Comparison of ENCODE assay signal across 8 mouse cellular contexts in the genomic region with DNA sequence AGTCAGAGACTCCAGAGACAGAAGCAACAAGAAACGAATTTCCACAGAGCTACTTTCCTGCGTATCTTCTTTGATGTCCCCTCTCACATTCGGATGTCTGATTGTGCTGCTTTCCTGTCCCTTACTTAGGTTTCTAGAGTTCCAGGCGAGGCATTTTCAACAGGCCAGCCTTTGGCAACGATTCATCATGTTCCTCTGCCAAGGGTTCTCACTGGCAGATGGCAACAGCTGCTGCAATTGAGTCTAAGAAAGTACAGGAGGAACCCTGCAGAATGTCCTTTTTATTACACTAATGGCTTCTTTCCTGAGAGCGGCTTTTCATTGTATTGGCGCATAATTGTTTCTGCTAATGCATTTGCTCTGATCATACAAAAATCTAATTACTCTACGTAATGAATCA.
DNase-seq lines count a peak whose midpoint lies in the region; ATAC-seq and TF ChIP-seq lines count a peak whose summit lies in the region.

No protein-coding gene starts in this region.

- peak; percentile 61; the same call in 1 of the 2 replicates for ATAC-seq in forebrain, embryonic 12.5 days (ENCODE audit: low FRiP score)
- no peak for ATAC-seq in forebrain, embryonic 11.5 days (replicated peaks; ENCODE audit: low FRiP score)
- no peak for ATAC-seq in midbrain, embryonic 16.5 days

- H3K36me3 ChIP-seq in forebrain, embryonic 12.5 days (replicated peaks), result no peaks in the 10 kb centered on the region
- no peaks in the 10 kb centered on the region for H3K36me3 ChIP-seq in forebrain, embryonic 11.5 days (ENCODE audit: control insufficient read depth, insufficient read depth, low read length)
- no peaks in the 10 kb centered on the region for H3K36me3 ChIP-seq in heart, adult 2 months (ENCODE audit: control insufficient read depth, insufficient read depth, low read length)
- no peaks in the 10 kb centered on the region for H3K36me3 ChIP-seq in midbrain, embryonic 16.5 days (ENCODE audit: control insufficient read depth, insufficient read depth, low read length)

- TF ChIP-seq CTCF in heart, adult 2 months (IDR thresholded peaks at IDR 0.05), result no peak

- no peaks in the 10 kb centered on the region for H3K27me3 ChIP-seq in forebrain, embryonic 12.5 days
- no peaks in the 10 kb centered on the region for H3K27me3 ChIP-seq in forebrain, embryonic 11.5 days (ENCODE audit: control insufficient read depth, insufficient read depth, low read length)
- no peaks in the 10 kb centered on the region for H3K27me3 ChIP-seq in heart, adult 2 months (ENCODE audit: control insufficient read depth, insufficient read depth, low read length)
- H3K27me3 ChIP-seq in midbrain, embryonic 16.5 days (ENCODE audit: control insufficient read depth, insufficient read depth, low read depth, low read length), result no peaks in the 10 kb centered on the region

- no peak for DNase-seq in forebrain, embryonic 11.5 days (ENCODE audit: low spot score)
- peak; percentile 50 for DNase-seq in thymus, postnatal 0 days (ENCODE audit: low spot score)
- DNase-seq in thymus, postnatal 4 days, result no peak
- DNase-seq in heart, adult 2 months, result peak; percentile 66 to 67
- DNase-seq in kidney, postnatal 4 days, result peak; percentile 30 to 35
- DNase-seq in natural killer cell, adult 2 months (ENCODE audit: low spot score in 2 of 2), result no peak

- H3K4me2 ChIP-seq in forebrain, embryonic 12.5 days, result no peak overlapping the region
- no peak overlapping the region for H3K4me2 ChIP-seq in forebrain, embryonic 11.5 days (ENCODE audit: low read depth, low read length, severe bottlenecking)
- H3K4me2 ChIP-seq in midbrain, embryonic 16.5 days (ENCODE audit: low read length), result 0 out of 2 replicates have a peak overlapping the region, but pooled peaks have one; percentile 1

- H3K9me3 ChIP-seq in forebrain, embryonic 12.5 days, result no peaks in the 10 kb centered on the region
- H3K9me3 ChIP-seq in forebrain, embryonic 11.5 days (ENCODE audit: control insufficient read depth, low read length), result no peaks in the 10 kb centered on the region
- H3K9me3 ChIP-seq in midbrain, embryonic 16.5 days (replicated peaks; ENCODE audit: control insufficient read depth, low read length, poor library complexity, severe bottlenecking), result no peaks in the 10 kb centered on the region

- H3K79me2 ChIP-seq in heart, adult 2 months (replicated peaks; ENCODE audit: control insufficient read depth, insufficient read depth, low read length), result no peaks in the 10 kb centered on the region

- intact Hi-C loops in heart, adult 2 months (cut with DNase I), result no loop called here

- WGBS in forebrain, embryonic 12.5 days, result 44% methylated on average over 8 of the region's 8 CpGs
- WGBS in forebrain, embryonic 11.5 days, result 61% methylated on average over 8 of the region's 8 CpGs
- 42% methylated on average over 8 of the region's 8 CpGs for WGBS in heart, adult 2 months
- WGBS in midbrain, embryonic 16.5 days, result 36% methylated on average over 8 of the region's 8 CpGs

- TF ChIP-seq POLR2A in heart, adult 2 months (IDR thresholded peaks at IDR 0.05; ENCODE audit: insufficient read depth, low read depth, low read length), result no peak

- no peak for TF ChIP-seq EP300 in heart, adult 2 months (IDR thresholded peaks at IDR 0.05; ENCODE audit: insufficient read depth, low read depth, low read length)

- no peak overlapping the region for H3K4me3 ChIP-seq in forebrain, embryonic 12.5 days (replicated peaks)
- no peak overlapping the region for H3K4me3 ChIP-seq in forebrain, embryonic 11.5 days (ENCODE audit: low read depth, low read length)
- H3K4me3 ChIP-seq in heart, adult 2 months, result no peak overlapping the region
- H3K4me3 ChIP-seq in midbrain, embryonic 16.5 days (ENCODE audit: low read depth, low read length), result no peak overlapping the region

- H3K4me1 ChIP-seq in forebrain, embryonic 12.5 days, result peaks cover 15% of the 10 kb centered on the region
- no peaks in the 10 kb centered on the region for H3K4me1 ChIP-seq in forebrain, embryonic 11.5 days (replicated peaks; ENCODE audit: control insufficient read depth, insufficient read depth, low read length)
- H3K4me1 ChIP-seq in heart, adult 2 months (ENCODE audit: control insufficient read depth, insufficient read depth, low read length), result peaks cover 3% of the 10 kb centered on the region
- peaks cover 8% of the 10 kb centered on the region for H3K4me1 ChIP-seq in midbrain, embryonic 16.5 days (ENCODE audit: control insufficient read depth, insufficient read depth, low read length)

- H3K27ac ChIP-seq in forebrain, embryonic 12.5 days, result peak overlapping the region; percentile 37; the same call in 1 of the 2 replicates
- no peak overlapping the region for H3K27ac ChIP-seq in forebrain, embryonic 11.5 days (ENCODE audit: low read depth, low read length)
- H3K27ac ChIP-seq in heart, adult 2 months, result peak overlapping the region; percentile 26; the same call in 1 of the 2 replicates
- H3K27ac ChIP-seq in midbrain, embryonic 16.5 days (ENCODE audit: low read length), result 0 out of 2 replicates have a peak overlapping the region, but pooled peaks have one; percentile 0

- no peak overlapping the region for H3K9ac ChIP-seq in forebrain, embryonic 12.5 days
- H3K9ac ChIP-seq in forebrain, embryonic 11.5 days (ENCODE audit: low read length), result no peak overlapping the region
- no peak overlapping the region for H3K9ac ChIP-seq in heart, adult 2 months (ENCODE audit: low read depth, low read length)
- no peak overlapping the region for H3K9ac ChIP-seq in midbrain, embryonic 16.5 days (ENCODE audit: low read depth, low read length)

Comparison
In these comparisons a context has a peak if more than half of its experiments do, and no peak if none do; other contexts are left out.
1. DNase-seq: peak in thymus, postnatal 0 days (single experiment), heart, adult 2 months (2 of 2) and kidney, postnatal 4 days (2 of 2); none in forebrain, embryonic 11.5 days (single experiment), thymus, postnatal 4 days (single experiment) and natural killer cell, adult 2 months (0 of 2).